Mouse (Mus musculus) midbrain, postnatal 0 days (tissue): ENCODE data around the gene Ext2. TPM values are rescaled to one million over a fixed set of nuclear protein-coding genes. Genes with fewer than 3 reads are reported as not detected.

Experiments used
- ATAC-seq: fragments of 200-750 bp; cut with Nextera tagmentation; 2 replicates; pipeline ENCODE4 v1.8.0; 2017; ENCODE audit warnings: moderate number of reproducible peaks, mild to moderate bottlenecking, moderate TSS enrichment, moderate library complexity; ENCODE audit not compliant: low FRiP score
- DNase-seq: peaks from one replicate; pipeline ENCODE4 v3.0.0-alpha.2; 2015; ENCODE audit warnings: low spot score
- H3K27ac ChIP-seq: fragments of 300-500 bp; sonication (generic); 2 replicates; pipeline ENCODE4 v1.5.1; 2014; ENCODE audit warnings: low read depth, mild to moderate bottlenecking, low read length, mixed read lengths
- H3K27me3 ChIP-seq: fragments of 300-500 bp; sonication (generic); 2 replicates; pipeline ENCODE4 v1.6.1; 2014; ENCODE audit warnings: low read length, control low read depth, mixed read lengths; ENCODE audit not compliant: insufficient read depth
- H3K36me3 ChIP-seq: fragments of 300-500 bp; sonication (generic); 2 replicates; pipeline ENCODE4 v1.6.1; 2014; ENCODE audit warnings: low read length, control low read depth, mixed read lengths; ENCODE audit not compliant: insufficient read depth
- H3K4me1 ChIP-seq: fragments of 300-500 bp; sonication (generic); 2 replicates; pipeline ENCODE4 v1.6.1; 2014; ENCODE audit warnings: mild to moderate bottlenecking, control low read depth, antibody characterized with exemption, low read length, mixed read lengths; ENCODE audit not compliant: insufficient read depth
- H3K4me2 ChIP-seq: fragments of 300-500 bp; sonication (generic); 2 replicates; pipeline ENCODE4 v1.6.1; 2014; ENCODE audit warnings: low read depth, mild to moderate bottlenecking, low read length, mixed read lengths; ENCODE audit not compliant: poor library complexity, severe bottlenecking
- H3K4me3 ChIP-seq: fragments of 300-500 bp; sonication (generic); 2 replicates; pipeline ENCODE4 v1.5.1; 2014; ENCODE audit warnings: low read depth, mild to moderate bottlenecking, low read length, moderate library complexity
- H3K9ac ChIP-seq: fragments of 300-500 bp; sonication (generic); replicated peaks from 2 replicates; pipeline ENCODE4 v1.6.1; 2014; ENCODE audit warnings: mild to moderate bottlenecking, low read length, moderate library complexity, mixed read lengths; ENCODE audit not compliant: poor library complexity, severe bottlenecking
- H3K9me3 ChIP-seq: fragments of 300-500 bp; sonication (generic); 2 replicates; pipeline ENCODE4 v1.6.1; 2016; ENCODE audit warnings: low read length, control low read depth
- CTCF ChIP-seq: IDR thresholded peaks from 2 replicates; pipeline ENCODE4 v1.5.1; 2016; ENCODE audit warnings: antibody characterized with exemption, mild to moderate bottlenecking
- WGBS: fragments of 180-500 bp; shearing (Covaris S2); extraction: QIAGEN DNeasy Blood & Tissue Kit; methylation state at CpG from one replicate; pipeline ENCODE4 v1.1.7; 2014; 5-methylcytosine and 5-hydroxymethylcytosine counted together
- polyA plus RNA-seq: library from polyadenylated mRNA; unstranded; fragments of >200 nt; fragmentation: Nextera tagmentation; extraction: Ambion mirVana; gene quantifications from 2 replicates; pipeline ENCODE4 v1.2.1, GENCODE M21; 2015
- total RNA-seq: library from RNA; depleted of rRNA; stranded (reverse); fragments of >200 nt; gene quantifications from 2 replicates; pipeline ENCODE4 v1.2.3, GENCODE M21; 2014

Gene Ext2
- total and polyA plus RNA-seq, 2 experiments from 2014 or later = 42.7 to 74.1 TPM

GRCm38 (mm10) chr2:93758298-93758697 is 64.1 kb downstream of the Ext2 start:
- ATAC-seq (no peak), DNase-seq (no peak)
- H3K27me3 ChIP-seq = no peaks in the 10 kb centered on the region
- H3K9ac ChIP-seq = no peak overlapping the region
- no peak overlapping the region for H3K4me3 ChIP-seq
- no peaks in the 10 kb centered on the region for H3K4me1 ChIP-seq
- no peaks in the 10 kb centered on the region for H3K9me3 ChIP-seq
- no peak for TF ChIP-seq CTCF
- WGBS = 70% methylated on average over 6 of the region's 6 CpGs
- no peak overlapping the region for H3K27ac ChIP-seq
- H3K4me2 ChIP-seq = no peak overlapping the region
- H3K36me3 ChIP-seq = peaks cover 20% of the 10 kb centered on the region

GRCm38 (mm10) chr2:93754366-93754765 is 68.0 kb downstream of the Ext2 start:
- no peak for TF ChIP-seq CTCF
- no peak overlapping the region for H3K27ac ChIP-seq
- no peak overlapping the region for H3K4me2 ChIP-seq
- DNase-seq = no peak
- no peaks in the 10 kb centered on the region for H3K27me3 ChIP-seq
- peaks cover 3% of the 10 kb centered on the region; the same call in 1 of the 2 replicates for H3K36me3 ChIP-seq
- no peaks in the 10 kb centered on the region for H3K9me3 ChIP-seq
- WGBS = 84% methylated on average over 2 of the region's 2 CpGs
- no peaks in the 10 kb centered on the region for H3K4me1 ChIP-seq
- H3K4me3 ChIP-seq = no peak overlapping the region
- no peak overlapping the region for H3K9ac ChIP-seq
- ATAC-seq = no peak

DNA sequence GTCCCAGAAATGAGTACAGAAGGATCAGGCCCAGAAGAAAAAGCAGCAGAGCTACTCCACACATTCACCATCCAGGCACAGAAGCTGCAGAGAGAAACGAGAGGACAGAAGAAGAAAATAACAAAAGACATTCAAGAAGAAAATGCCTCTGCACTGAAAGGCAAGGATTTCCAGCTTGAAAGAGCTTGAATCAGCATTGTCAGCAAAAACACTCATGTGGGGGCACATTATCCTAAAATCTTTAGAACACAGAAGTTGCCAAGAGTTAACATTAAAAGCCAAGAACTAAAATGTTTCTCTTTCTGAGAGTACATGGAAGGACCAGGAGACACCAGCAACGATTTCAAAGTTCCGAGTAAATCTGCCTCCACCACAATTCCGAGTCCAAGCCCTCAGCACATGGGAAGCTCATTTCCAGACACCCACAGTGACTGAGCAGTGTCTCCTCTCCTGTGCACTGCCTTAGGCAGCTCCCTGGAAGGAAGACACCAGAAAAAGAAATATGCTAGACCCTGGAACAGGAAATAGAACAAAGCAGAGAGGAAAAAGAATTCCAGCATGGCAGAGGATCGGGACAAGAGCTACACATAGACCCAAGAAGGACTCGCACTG is 69.1 kb downstream of the Ext2 start:
- Histone ChIP-seq H3K27me3 (no peaks in the 10 kb centered on the region), H3K27ac (no peak overlapping the region), H3K4me1 (no peaks in the 10 kb centered on the region), H3K9me3 (no peaks in the 10 kb centered on the region), H3K36me3 (no peaks in the 10 kb centered on the region), H3K4me3 (no peak overlapping the region), H3K4me2 (no peak overlapping the region), H3K9ac (no peak overlapping the region)
- DNase-seq = no peak
- no peak for TF ChIP-seq CTCF
- ATAC-seq = no peak
- WGBS = 58% methylated on average over 6 of the region's 6 CpGs

- Histone ChIP-seq H3K9ac (no peak overlapping the region), H3K27ac (no peak overlapping the region), H3K4me3 (no peak overlapping the region), H3K27me3 (no peaks in the 10 kb centered on the region), H3K36me3 (no peaks in the 10 kb centered on the region), H3K4me1 (no peaks in the 10 kb centered on the region), H3K4me2 (no peak overlapping the region), H3K9me3 (no peaks in the 10 kb centered on the region)
- ATAC-seq = no peak
- DNase-seq = no peak
- 79% methylated on average over 4 of the region's 4 CpGs for WGBS
- no peak for TF ChIP-seq CTCF
Observed at GRCm38 (mm10) chr2:93749709-93750108, 72.7 kb downstream of the Ext2 start.

DNA sequence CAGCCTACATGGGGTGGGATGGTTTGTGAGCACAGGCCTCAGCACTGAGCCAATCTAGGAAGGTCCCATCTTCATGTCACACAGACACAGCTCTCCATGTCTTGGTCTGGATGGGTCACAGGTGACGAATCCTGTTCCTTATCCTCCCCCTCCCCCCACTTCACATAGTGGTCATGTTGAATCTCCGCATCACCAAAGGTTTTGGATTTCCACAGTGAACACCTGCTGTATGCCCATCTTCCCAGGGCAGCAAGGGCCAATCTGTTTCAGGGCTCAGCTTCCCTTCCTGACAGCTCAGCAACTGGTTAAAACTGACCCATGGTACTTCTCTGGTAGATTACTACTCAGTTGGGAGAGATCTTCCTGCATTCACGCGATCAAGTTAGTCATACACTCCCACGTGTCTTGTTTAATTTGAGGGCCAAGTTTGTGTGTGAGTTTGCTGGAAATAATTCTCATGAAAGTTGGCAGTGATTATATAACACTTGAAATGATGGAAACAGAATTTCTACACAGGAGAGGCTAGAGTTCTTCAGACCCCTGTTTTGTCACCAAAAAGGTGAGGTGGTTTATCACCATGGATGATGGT is 74.7 kb downstream of the Ext2 start:
- ATAC-seq (no peak), DNase-seq (no peak)
- H3K4me3 ChIP-seq = no peak overlapping the region
- WGBS = 92% methylated on average over 5 of the region's 5 CpGs
- no peaks in the 10 kb centered on the region for H3K4me1 ChIP-seq
- TF ChIP-seq CTCF = no peak
- no peak overlapping the region for H3K9ac ChIP-seq
- H3K4me2 ChIP-seq = no peak overlapping the region
- no peaks in the 10 kb centered on the region for H3K36me3 ChIP-seq
- H3K9me3 ChIP-seq = no peaks in the 10 kb centered on the region
- no peaks in the 10 kb centered on the region for H3K27me3 ChIP-seq
- no peak overlapping the region for H3K27ac ChIP-seq

- ATAC-seq (no peak), DNase-seq (no peak)
- Histone ChIP-seq H3K27ac (no peak overlapping the region), H3K4me2 (no peak overlapping the region), H3K36me3 (no peaks in the 10 kb centered on the region), H3K9me3 (no peaks in the 10 kb centered on the region), H3K4me3 (no peak overlapping the region), H3K4me1 (no peaks in the 10 kb centered on the region; the same call in 1 of the 2 replicates), H3K27me3 (no peaks in the 10 kb centered on the region), H3K9ac (no peak overlapping the region)
- TF ChIP-seq CTCF = no peak
- WGBS = 87% methylated on average over 4 of the region's 4 CpGs
Observed at GRCm38 (mm10) chr2:93746620-93747019, 75.7 kb downstream of the Ext2 start.
